Mouse (Mus musculus) hematopoietic stem cell, adult 5-6 weeks (primary cell): Measurements from ENCODE around the gene Fam122a. TPM values are rescaled to one million over a fixed set of nuclear protein-coding genes. Genes with fewer than 3 reads are reported as not detected.

Experiments used
- ATAC-seq, 2 experiments: fragments of 125-278 bp in 1 of 2; replicated peaks in 1 of 2; 2 replicates each; pipeline ENCODE4 v1.8.0; 2016 to 2017; ENCODE audit warnings: inconsistent platforms in 2 of 2, mild to moderate bottlenecking in 2 of 2, moderate number of reproducible peaks in 2 of 2, low read depth in 1 of 2, moderate TSS enrichment in 1 of 2; ENCODE audit not compliant: low FRiP score in 2 of 2, poor library complexity in 2 of 2, severe bottlenecking in 2 of 2, insufficient read depth in 1 of 2, low TSS enrichment in 1 of 2
- total RNA-seq: library from RNA; stranded (forward); fragments of 172-1452, 232-1000 nt; gene quantifications from 2 replicates; pipeline ENCODE4 v1.2.3, GENCODE M21; 2017

The Fam122a gene
- total RNA-seq, 1 experiment from 2014 or later: 5.4 TPM

GRCm38 (mm10) chr19:24500431-24500830 lies 23.3 kb upstream of the Fam122a start:
- ATAC-seq: no peak

DNA sequence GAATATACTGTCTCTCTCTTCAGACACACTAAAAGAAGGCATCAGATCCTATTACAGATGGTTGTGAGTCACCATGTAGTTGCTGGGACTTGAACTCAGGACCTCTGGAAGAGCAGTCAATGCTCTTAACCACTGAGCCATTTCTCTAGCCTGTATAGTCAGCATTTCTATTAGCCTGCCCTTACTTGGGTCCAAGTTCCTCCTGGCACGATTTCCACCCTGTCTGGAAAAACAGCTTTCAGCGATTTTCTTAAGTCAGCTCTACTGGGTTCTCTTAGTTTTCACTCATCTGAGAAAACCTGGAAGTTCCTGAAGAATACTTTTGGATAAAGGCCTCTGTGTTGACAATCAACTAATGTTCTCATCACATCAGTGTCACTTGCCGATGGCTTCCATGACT lies 22.1 kb upstream of the Fam122a start:
- no peak for ATAC-seq

GRCm38 (mm10) chr19:24493887-24494286 lies 16.7 kb upstream of the Fam122a start:
- peak; percentile 71 to 72; a peak in 2 of 4 replicates for ATAC-seq

GRCm38 (mm10) chr19:24491824-24492223 lies 14.7 kb upstream of the Fam122a start:
- ATAC-seq: no peak

DNA sequence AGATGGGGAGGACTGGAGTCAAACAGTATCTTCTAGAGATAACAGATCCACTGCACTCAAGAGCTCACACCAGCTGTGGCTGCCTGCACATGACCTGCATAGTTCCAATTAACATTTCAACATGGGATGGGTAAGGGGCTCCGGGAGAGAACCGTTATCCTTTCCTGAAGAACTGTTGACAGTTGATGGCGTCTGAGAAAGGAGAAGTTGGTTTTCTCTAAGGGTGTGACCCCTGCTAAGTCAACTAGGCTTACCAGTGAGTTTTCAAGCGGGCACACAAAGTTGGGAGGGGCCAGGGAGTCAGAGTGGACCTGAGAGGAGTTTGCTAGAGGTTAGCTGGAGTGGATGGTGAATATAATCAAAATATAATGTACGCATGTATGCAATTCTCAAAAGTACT lies 13.1 kb upstream of the Fam122a start:
- no peak for ATAC-seq

DNA sequence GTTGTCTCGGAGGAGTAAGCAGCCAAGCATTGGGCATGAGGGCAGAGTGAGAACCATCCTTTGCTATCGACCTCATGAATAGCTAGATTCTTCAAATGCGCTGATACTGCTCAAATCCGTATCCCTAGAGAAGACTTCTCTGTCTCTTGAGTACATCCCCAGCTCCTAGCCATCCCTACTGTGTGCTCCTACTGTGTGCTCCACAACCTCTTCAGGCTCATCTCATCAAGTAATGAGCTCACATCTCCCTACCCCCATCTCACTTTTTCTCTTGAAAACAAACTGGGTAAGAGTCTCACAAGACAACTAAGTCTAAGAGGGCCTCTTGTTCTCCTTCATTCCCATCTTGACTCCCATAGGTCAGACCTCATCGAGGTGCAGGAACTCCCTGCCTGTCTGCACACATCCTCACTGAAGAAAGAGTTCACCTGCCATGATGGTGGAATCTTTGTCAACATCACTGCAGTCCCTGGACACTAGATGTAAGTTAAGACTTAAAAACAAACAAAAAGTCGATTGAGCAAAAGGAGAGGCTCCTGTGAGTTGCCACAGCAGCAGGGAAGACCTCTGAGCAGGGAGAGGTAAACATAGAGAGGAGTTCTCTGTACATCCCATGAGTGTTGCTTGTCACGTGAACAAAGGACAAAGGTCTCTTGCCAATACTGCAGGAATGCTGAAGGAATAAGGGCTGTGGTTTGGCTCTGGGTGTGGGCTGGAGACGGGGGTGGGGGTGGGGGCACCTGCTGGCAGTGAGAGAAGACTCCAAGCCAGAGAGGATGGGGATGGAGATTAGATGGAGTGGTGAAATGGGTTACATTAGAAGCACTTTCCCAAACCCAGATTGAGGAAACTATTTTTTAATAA lies 9.5 kb upstream of the Fam122a start:
- no peak for ATAC-seq

- no peak for ATAC-seq
These were observed 7.5 kb upstream of the Fam122a start for GRCm38 (mm10) chr19:24484612-24485194.

GRCm38 (mm10) chr19:24480916-24481315 lies 3.8 kb upstream of the Fam122a start:
- ATAC-seq: no peak

DNA sequence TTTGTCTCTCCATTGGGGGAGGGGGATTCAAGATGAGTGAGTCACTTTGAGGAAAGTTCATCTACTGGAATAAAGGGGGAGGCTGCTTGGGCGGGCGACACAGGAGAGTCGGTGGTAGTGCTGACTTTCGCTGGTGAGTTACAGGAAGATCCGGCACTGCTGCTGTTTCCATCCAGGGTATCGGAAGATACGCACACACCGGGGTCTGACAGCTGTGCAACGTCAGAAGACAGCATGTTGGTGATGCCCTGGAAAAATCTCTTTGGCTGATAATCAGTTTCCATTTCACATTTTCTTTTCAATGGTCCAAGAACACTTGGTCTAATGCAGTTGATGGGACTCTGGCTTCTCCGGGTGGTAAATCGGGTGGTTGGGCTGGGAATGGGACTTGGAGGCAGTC lies 695 bp downstream of the Fam122a start:
- ATAC-seq: peak; percentile 33 to 49; a peak in 2 of 4 replicates

- ATAC-seq: no peak
These were observed 1.9 kb downstream of the Fam122a start for GRCm38 (mm10) chr19:24475281-24475680.

DNA sequence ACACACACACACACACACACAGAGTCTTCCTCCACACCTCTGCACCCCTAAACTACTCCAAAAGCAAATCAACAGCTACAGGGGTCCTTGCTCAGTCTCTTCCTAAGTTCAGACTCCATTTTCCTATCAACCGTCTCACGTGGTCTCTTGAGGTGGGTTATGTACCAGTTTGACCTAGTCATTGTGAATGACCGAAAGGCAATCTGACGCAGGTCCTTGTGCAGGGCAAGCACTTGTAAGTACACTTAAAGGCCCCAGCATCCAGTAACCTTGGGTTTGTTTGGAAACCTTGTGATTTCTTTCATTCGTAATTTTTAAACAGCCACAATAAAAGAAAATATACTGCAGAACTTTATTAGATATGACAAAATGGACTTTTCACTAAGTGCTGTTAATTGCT lies 4.6 kb downstream of the Fam122a start:
- ATAC-seq: no peak

DNA sequence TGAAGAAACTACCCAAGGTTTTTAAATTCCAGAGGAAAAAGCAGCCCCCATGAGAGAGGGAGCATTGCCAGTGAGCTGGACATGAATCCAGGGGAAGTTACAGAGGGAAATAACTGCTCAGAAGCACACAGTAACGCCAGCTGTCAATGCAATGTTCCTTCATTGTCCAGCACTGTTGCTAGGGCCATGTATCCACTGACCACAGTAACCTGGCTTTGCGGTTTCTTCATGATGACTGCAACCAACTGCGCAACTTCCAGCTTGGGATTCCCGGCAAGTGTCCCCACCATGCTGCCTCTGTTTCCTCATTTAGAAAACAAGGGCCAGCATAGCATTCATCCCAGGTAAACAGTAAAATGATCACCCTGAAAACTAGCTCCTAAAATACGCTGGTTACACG lies 5.6 kb downstream of the Fam122a start:
- ATAC-seq: peak; percentile 32; a peak in 2 of 4 replicates

- no peak for ATAC-seq
These were observed 7.9 kb downstream of the Fam122a start for GRCm38 (mm10) chr19:24469216-24469615.

GRCm38 (mm10) chr19:24468616-24469015 lies 8.5 kb downstream of the Fam122a start:
- ATAC-seq: no peak

GRCm38 (mm10) chr19:24463011-24463410 lies 14.1 kb downstream of the Fam122a start:
- no peak; a peak in 1 of 4 replicates for ATAC-seq

- ATAC-seq: no peak
These were observed 20.4 kb downstream of the Fam122a start for GRCm38 (mm10) chr19:24456591-24457231.

GRCm38 (mm10) chr19:24455249-24455960 lies 21.8 kb downstream of the Fam122a start:
- no peak for ATAC-seq

- no peak for ATAC-seq
These were observed 22.7 kb downstream of the Fam122a start for GRCm38 (mm10) chr19:24454451-24454850.
